Mouse (Mus musculus): ENCODE results near the gene Vmn1r160.
"Not testable (repeated sequence)": the region's sequence is repeated elsewhere in the genome, so short reads cannot be mapped to it uniquely, and the experiment has no call there.

Gene Vmn1r160

GRCm38 (mm10) chr7:22870924-22871323, at the start of gene Vmn1r160:
TSS of gene Vmn1r160 (plus strand) at chr7:22871224.
- DNase-seq = not testable (repeated sequence)

GRCm38 (mm10) chr7:22843505-22843904, 27.5 kb upstream of the Vmn1r160 start, which contains the start of gene Vmn1r159:
TSS of gene Vmn1r159 (minus strand) at chr7:22843605.
- DNase-seq = not testable (repeated sequence)

Data from right cerebral cortex, adult 18-20 months (tissue).